Mouse (Mus musculus) embryonic facial prominence, embryonic 14.5 days (tissue): ENCODE data around the gene Erlin1. TPM values are rescaled to one million over a fixed set of nuclear protein-coding genes. Genes with fewer than 3 reads are reported as not detected.

Source experiments
- ATAC-seq: fragments of 200-750 bp; cut with Nextera tagmentation; 2 replicates; pipeline ENCODE4 v1.8.0; 2017; ENCODE audit warnings: low read depth, moderate number of reproducible peaks, moderate TSS enrichment
- DNase-seq: peaks from one replicate; pipeline ENCODE4 v3.0.0-alpha.2; 2015; ENCODE audit warnings: low spot score
- H3K27ac ChIP-seq: fragments of 300-500 bp; sonication (generic); replicated peaks from 2 replicates; pipeline ENCODE4 v1.5.1; 2014; ENCODE audit warnings: low read depth, mild to moderate bottlenecking, low read length, moderate library complexity
- H3K27me3 ChIP-seq: fragments of 300-500 bp; sonication (generic); replicated peaks from 2 replicates; pipeline ENCODE4 v1.6.1; 2014; ENCODE audit warnings: low read length; ENCODE audit not compliant: control insufficient read depth, insufficient read depth
- H3K36me3 ChIP-seq: fragments of 300-500 bp; sonication (generic); 2 replicates; pipeline ENCODE4 v1.6.1; 2014; ENCODE audit warnings: low read length, mixed read lengths; ENCODE audit not compliant: control insufficient read depth, insufficient read depth
- H3K4me1 ChIP-seq: fragments of 300-500 bp; sonication (generic); 2 replicates; pipeline ENCODE4 v1.6.1; 2014; ENCODE audit warnings: antibody characterized with exemption, low read length; ENCODE audit not compliant: control insufficient read depth, insufficient read depth
- H3K4me2 ChIP-seq: fragments of 300-500 bp; sonication (generic); 2 replicates; pipeline ENCODE4 v1.6.1; 2014; ENCODE audit warnings: low read depth, mild to moderate bottlenecking, low read length, moderate library complexity, mixed read lengths
- H3K4me3 ChIP-seq: fragments of 300-500 bp; sonication (generic); 2 replicates; pipeline ENCODE4 v1.5.1; 2014; ENCODE audit warnings: low read depth, mild to moderate bottlenecking, low read length
- H3K9ac ChIP-seq: fragments of 300-500 bp; sonication (generic); 2 replicates; pipeline ENCODE4 v1.6.1; 2014; ENCODE audit warnings: low read depth, mild to moderate bottlenecking, low read length, moderate library complexity, mixed read lengths
- H3K9me3 ChIP-seq: fragments of 300-500 bp; sonication (generic); 2 replicates; pipeline ENCODE4 v1.6.1; 2016; ENCODE audit warnings: low read length; ENCODE audit not compliant: control insufficient read depth
- WGBS: fragments of 180-500 bp; shearing (Covaris S2); extraction: QIAGEN DNeasy Blood & Tissue Kit; methylation state at CpG from one replicate; pipeline ENCODE4 v1.1.7; 2014; 5-methylcytosine and 5-hydroxymethylcytosine counted together
- polyA plus RNA-seq: library from polyadenylated mRNA; unstranded; fragments of >200 nt; fragmentation: Nextera tagmentation; extraction: Ambion mirVana; gene quantifications from 2 replicates; pipeline ENCODE4 v1.2.1, GENCODE M21; 2014

Gene Erlin1
- polyA plus RNA-seq, 1 experiment from 2014 or later = 31.4 TPM

DNA sequence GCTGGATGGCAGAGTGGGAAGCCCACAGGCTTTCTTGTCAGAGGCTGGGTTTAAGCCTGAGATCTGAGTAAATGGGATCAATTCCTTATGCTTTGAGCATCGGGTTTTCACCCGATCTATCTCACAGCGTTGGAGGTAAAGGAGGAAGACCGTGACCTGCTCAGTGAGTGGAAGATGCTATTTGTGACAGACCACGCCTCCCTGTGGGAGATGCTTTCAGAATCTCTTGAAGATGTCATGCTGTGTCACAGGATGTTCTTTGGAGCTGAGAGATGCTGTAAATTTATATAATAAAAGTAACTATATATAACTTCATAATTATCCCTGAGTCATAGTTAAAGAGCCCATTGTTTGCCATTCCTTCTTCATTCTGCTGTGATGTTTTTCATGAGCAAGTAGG lies 68.9 kb downstream of the Erlin1 start:
- no peak overlapping the region for H3K4me2 ChIP-seq
- H3K36me3 ChIP-seq = no peaks in the 10 kb centered on the region
- H3K9ac ChIP-seq = no peak overlapping the region
- H3K9me3 ChIP-seq = no peaks in the 10 kb centered on the region
- no peak overlapping the region for H3K4me3 ChIP-seq
- no peaks in the 10 kb centered on the region for H3K4me1 ChIP-seq
- H3K27ac ChIP-seq = no peak overlapping the region
- DNase-seq (no peak), ATAC-seq (no peak)
- WGBS = 81% methylated on average over 5 of the region's 5 CpGs
- no peaks in the 10 kb centered on the region for H3K27me3 ChIP-seq

DNA sequence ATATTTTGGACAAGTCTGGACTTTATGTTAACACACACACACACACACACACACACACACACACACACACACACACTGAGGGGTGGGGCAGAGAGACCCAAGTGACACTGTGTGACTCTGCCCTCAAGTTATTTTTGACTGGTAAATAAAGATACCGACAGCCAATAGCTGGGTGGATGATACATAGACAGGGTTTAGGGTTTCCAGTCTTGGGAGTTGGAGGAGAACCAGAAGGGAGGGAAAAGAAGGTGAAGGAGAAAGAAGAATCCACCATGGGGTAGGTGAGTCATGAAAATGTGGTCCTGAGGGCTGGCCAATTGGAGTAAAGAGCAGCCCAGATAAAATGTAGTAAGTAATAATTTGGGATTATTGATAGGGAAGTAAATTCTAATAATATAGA lies 69.5 kb downstream of the Erlin1 start:
- no peaks in the 10 kb centered on the region for H3K9me3 ChIP-seq
- H3K27me3 ChIP-seq = no peaks in the 10 kb centered on the region
- ATAC-seq = no peak
- H3K9ac ChIP-seq = no peak overlapping the region
- no peak overlapping the region for H3K27ac ChIP-seq
- H3K4me2 ChIP-seq = no peak overlapping the region
- H3K4me3 ChIP-seq = no peak overlapping the region
- H3K4me1 ChIP-seq = no peaks in the 10 kb centered on the region
- no peaks in the 10 kb centered on the region for H3K36me3 ChIP-seq
- WGBS = 68% methylated on average over 1 of the region's 1 CpGs
- DNase-seq = no peak

DNA sequence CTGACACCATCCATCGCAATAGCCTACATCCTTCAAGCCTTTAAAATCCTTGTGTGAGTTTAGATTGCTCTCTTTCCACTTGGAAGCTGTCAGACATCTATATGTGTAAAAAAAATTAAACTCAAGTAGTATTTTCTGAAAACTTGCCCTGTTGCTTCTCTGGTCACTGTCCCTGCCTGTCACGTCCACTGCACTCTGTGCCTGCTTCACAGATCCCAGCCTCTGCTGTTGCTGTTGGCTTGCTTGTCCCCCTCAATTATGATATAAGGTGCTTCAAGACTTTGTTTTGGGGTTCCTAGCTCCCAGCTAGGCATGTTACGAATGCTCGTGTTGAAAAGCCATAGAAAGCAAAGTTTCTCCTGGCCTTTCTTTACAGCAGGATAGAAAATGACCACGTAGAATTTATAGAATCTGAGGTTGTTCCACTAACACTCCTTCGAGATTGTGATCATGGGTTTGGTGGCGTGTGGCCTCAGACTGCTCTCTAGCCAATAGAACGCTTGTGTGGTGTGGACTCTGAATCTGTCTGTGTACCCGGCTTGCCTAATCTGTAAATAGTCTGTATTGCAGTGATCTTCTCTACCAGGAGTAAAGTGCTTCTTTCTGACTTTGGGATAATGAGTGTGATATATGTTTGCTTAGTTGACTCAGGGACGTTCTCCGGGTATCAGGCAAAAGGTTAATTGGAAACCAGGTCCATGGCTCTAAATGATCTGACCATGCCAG lies 70.6 kb downstream of the Erlin1 start:
- Histone ChIP-seq H3K9me3 (no peaks in the 10 kb centered on the region), H3K36me3 (no peaks in the 10 kb centered on the region), H3K4me3 (no peak overlapping the region), H3K4me1 (no peaks in the 10 kb centered on the region), H3K9ac (no peak overlapping the region), H3K27ac (no peak overlapping the region), H3K27me3 (no peaks in the 10 kb centered on the region), H3K4me2 (no peak overlapping the region)
- WGBS = 85% methylated on average over 11 of the region's 11 CpGs
- DNase-seq (no peak), ATAC-seq (no peak)

DNA sequence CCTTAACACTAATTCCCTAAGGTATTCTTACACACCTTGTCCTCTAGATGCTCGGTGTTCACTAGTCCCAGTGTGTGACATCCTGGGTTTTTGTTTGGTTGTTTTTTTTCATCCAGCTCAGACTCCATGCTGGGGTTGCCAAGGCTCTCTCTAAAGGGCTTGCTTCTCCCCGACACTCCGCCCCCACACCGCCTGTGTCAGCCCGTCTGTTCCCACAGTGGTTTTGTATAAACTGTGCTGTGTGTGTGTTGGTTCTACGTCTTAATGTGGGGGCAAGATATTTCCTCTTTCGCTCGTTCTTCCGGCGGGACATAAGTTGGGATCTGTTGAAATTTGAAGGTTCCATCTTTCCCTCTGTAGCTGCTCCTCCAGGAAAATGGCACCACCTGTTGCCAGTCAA lies 71.5 kb downstream of the Erlin1 start:
- Histone ChIP-seq H3K9me3 (no peaks in the 10 kb centered on the region), H3K27me3 (no peaks in the 10 kb centered on the region), H3K4me3 (no peak overlapping the region), H3K4me2 (no peak overlapping the region), H3K27ac (no peak overlapping the region), H3K9ac (no peak overlapping the region), H3K36me3 (no peaks in the 10 kb centered on the region), H3K4me1 (no peaks in the 10 kb centered on the region)
- 79% methylated on average over 10 of the region's 10 CpGs for WGBS
- DNase-seq (no peak), ATAC-seq (no peak)

DNA sequence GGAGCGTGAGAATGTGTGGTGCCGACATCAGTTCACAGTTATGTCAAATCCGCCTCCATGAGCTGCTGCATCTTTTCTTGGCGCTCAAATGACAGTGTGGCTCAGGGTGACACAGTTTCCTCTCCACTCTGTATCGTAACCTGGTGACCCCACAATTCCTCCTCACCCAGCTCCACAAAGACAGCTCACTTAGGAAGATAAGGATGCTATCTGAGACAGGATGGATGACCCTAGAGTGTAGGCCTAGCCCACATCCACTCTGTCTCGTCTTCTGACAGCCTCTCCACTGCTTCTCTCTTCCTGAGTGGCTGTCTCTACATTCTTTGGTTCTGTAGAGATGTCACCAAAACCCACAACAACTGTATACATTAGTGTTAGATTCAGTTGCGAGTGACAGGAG lies 74.2 kb downstream of the Erlin1 start:
- WGBS = 79% methylated on average over 7 of the region's 7 CpGs
- H3K4me1 ChIP-seq = no peaks in the 10 kb centered on the region
- no peaks in the 10 kb centered on the region for H3K27me3 ChIP-seq
- ATAC-seq (no peak), DNase-seq (no peak)
- no peaks in the 10 kb centered on the region for H3K9me3 ChIP-seq
- H3K27ac ChIP-seq = no peak overlapping the region
- H3K9ac ChIP-seq = no peak overlapping the region
- H3K36me3 ChIP-seq = no peaks in the 10 kb centered on the region
- no peak overlapping the region for H3K4me3 ChIP-seq
- no peak overlapping the region for H3K4me2 ChIP-seq

DNA sequence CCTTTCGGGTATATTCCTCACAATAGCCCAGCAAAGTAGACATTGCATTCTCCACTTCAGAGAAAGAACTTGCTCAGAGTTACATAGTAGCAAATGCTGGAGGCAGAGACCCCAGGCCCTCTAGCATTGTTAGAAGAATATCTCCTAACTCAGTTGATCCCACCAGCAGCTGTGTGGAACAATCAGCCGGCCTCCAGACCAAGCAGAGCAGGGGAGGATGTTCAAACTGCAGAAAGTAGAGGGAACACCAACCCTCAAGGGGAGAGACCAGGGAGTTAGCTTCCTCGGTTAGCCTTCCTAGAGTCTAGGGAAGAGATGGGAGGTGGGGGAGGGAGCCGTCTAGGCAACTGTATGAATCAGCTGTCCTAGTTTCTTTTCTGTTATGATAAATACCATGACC lies 77.1 kb downstream of the Erlin1 start:
- H3K9ac ChIP-seq = no peak overlapping the region
- ATAC-seq = no peak
- H3K4me1 ChIP-seq = no peaks in the 10 kb centered on the region
- H3K9me3 ChIP-seq = no peaks in the 10 kb centered on the region
- 58% methylated on average over 4 of the region's 4 CpGs for WGBS
- H3K27me3 ChIP-seq = no peaks in the 10 kb centered on the region
- H3K27ac ChIP-seq = no peak overlapping the region
- no peaks in the 10 kb centered on the region for H3K36me3 ChIP-seq
- no peak overlapping the region for H3K4me2 ChIP-seq
- no peak overlapping the region for H3K4me3 ChIP-seq
- DNase-seq = no peak

DNA sequence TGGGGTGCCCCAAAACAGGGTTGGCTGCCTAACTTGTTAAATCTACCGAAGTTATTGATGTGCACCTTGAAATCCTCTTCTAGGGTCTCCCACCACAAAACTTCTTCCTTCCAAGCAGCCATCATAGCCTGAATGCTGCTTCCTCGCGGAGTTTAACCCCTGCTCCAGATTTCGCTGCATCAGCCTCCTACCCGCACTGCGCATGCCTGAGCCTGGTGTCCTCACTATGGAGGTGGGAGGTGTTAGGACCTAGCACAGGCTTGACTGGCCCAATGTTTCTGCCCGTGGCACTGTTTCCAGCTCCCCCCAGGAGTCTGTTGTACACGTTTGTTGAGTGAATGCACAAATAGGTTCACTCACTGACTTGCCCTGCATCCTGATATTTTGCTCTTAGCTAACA lies 79.2 kb downstream of the Erlin1 start:
- no peaks in the 10 kb centered on the region; the same call in 1 of the 2 replicates for H3K4me1 ChIP-seq
- no peak overlapping the region for H3K27ac ChIP-seq
- H3K36me3 ChIP-seq = no peaks in the 10 kb centered on the region
- H3K9me3 ChIP-seq = no peaks in the 10 kb centered on the region
- no peak for ATAC-seq
- 80% methylated on average over 8 of the region's 8 CpGs for WGBS
- no peak for DNase-seq
- H3K9ac ChIP-seq = no peak overlapping the region
- H3K4me3 ChIP-seq = no peak overlapping the region
- no peak overlapping the region for H3K4me2 ChIP-seq
- H3K27me3 ChIP-seq = peaks cover 5% of the 10 kb centered on the region; the same call in 1 of the 2 replicates

DNA sequence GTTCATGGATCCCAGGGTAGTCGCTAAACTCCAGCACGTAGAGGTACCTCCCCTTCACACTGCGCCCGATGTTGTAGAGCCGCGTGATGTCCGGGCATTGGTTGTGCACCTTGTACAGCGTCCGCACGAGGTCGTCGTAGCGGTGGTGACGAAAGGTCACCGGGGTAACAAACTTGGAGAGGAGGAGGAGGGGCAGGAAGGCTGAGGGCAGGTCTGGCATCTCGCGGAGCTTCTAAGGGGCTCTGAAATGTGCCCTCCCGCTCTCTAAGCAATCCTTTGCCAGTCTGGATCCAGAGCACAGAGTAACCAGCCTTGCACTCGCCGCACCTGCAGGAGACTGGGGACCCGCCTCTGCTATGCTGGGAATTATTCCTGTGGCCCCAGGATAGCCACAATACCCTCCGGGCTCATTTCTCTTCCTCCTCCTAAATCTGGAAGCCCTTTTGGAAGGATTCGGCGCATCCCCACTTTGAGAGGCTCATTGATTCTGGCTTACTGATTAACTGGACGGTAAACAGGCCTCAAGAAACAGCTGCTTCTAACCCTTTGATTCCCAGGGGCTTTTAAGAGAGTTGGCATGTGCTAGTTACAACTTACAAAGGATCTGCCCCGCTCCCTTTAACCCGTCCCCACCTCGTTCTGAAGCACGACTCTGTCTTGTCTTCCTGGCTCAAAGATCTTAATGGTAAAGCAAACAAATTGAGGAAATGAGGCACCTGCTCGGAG lies 83.4 kb downstream of the Erlin1 start, which contains the start of gene Cpn1:
Gene Cpn1, minus strand, starts transcription at position 488 of the 726 bp plus-strand sequence.
- Histone ChIP-seq H3K27me3 (peaks cover 5% of the 10 kb centered on the region; the same call in 1 of the 2 replicates), H3K4me1 (no peaks in the 10 kb centered on the region; the same call in 1 of the 2 replicates), H3K36me3 (no peaks in the 10 kb centered on the region), H3K4me2 (peak within 1 kb of the TSS; percentile 24), H3K9me3 (no peaks in the 10 kb centered on the region), H3K9ac (no peak within 1 kb of the TSS), H3K27ac (no peak within 1 kb of the TSS), H3K4me3 (no peak within 1 kb of the TSS)
- 16% methylated on average over 30 of the region's 30 CpGs for WGBS
- ATAC-seq (no peak), DNase-seq (no peak)
